Mouse (Mus musculus): Measurements from ENCODE around the gene B3gnt8.

Gene B3gnt8

DNA sequence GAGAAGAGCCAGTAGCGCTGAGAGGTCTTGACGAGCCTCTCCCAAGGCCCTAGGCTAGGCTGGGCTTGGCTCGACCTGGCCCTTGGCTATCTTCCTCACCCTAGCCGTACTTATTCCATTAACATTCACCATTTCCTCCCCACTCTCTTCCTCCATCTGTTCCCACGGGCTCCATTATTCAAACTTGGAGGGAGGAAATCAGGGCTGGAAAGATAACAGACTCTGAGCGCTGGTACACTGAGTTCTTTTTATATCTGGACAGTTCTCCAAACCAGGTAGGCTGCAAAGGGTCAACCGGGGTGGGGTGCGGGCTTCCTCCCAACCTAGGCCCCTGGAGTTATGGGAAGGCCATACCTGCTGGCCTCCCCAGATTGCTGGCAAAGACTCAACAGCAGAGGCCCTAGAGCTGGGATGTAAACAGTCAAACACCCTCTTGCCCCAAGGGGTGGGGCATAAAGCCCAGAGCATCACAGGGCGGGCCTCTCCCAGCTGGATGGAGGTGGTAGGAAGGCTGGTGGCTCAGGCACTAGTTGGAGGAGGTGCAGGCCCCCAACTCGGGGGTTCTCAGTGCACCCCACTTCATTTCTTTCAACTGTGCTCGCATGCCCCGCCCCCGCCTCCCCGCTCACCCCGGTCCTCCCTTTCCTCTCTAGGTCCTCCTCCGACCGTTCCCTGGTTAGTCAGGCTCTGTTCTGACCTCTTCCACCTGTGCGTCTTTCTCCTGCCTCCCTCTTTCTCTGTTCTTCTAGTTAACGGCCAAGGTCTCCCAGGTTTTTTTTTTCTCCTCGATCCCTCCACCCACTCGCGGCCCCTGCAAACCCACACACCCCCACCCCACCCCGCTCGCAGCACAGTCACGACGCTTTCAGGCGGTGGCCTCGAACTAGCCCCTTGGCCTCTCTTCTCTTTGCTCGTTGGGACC lies at the start of gene B3gnt8:
Gene B3gnt8 (plus strand): TSS at position 146 of the 922 bp plus-strand sequence.
- TF ChIP-seq GATA4 (IDR thresholded peaks at IDR 0.05; ENCODE audit: insufficient replicate concordance, low read length): no peak

DNA sequence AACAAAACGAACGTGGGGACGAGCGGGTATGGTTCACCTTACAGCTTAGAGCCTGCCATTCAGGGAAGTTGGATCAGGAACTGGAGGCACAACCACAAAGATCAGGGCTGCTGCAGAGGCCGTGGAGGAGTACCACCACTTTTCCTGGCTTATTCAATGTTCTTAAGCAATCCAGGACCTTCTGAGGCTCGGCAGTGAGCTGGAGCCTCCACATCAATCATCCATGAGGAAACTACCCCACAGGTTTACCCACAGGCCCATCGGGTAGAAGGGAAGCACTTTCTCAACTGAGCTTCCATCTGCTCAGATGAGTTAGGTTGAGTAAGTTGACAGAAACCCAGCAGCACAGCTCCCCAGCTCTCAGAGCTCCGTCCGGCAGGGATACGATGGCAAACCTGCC lies 47.0 kb upstream of the B3gnt8 start:
- TF ChIP-seq GATA4 (IDR thresholded peaks at IDR 0.05; ENCODE audit: insufficient replicate concordance, low read length): no peak

DNA sequence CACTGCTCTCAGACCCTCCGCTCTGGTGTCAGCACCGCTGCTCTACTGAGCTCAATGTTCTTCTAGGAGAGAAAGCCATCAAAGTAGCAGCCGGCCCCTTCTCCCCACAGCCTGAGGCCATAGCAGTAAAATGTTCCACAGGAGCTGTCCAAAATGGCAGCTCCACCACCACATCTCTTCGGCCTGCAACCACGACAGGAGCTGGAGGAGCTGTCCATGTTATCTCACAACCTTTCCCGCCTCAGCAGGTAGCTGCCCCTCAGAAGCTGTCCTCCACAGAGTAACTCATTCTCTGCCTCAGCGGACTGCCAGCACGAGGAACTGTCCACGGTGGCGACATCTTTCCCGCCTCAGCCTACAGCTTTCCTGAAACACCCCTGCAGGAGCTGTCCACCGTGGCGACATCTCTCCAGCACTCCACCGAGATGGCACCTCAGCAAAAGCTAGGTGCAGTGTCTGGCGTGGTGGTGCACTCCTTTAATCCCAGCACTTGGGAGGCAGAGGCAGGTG lies 44.1 kb upstream of the B3gnt8 start:
- TF ChIP-seq GATA4 (IDR thresholded peaks at IDR 0.05; ENCODE audit: insufficient replicate concordance, low read length): no peak

DNA sequence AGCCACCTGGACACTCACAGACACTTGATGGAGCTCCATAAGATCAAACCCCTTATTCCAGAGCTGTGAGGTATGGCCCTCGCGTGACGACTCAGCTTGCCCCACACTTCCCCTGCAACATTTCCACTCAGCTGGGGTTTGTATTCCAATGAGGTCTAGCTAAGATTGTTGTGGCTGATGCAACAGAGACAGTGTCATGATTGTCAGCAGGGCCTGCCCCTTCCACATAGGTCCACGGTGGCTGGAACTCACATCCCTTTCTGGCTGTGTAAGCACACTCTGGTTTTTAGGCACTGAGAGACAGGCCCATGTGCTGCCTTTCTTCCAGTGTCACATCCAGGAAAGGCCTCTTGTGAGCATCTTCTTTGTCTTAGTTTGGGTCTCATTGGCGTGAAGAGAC lies 41.8 kb upstream of the B3gnt8 start:
- no peak for TF ChIP-seq GATA4 (IDR thresholded peaks at IDR 0.05; ENCODE audit: insufficient replicate concordance, low read length)

DNA sequence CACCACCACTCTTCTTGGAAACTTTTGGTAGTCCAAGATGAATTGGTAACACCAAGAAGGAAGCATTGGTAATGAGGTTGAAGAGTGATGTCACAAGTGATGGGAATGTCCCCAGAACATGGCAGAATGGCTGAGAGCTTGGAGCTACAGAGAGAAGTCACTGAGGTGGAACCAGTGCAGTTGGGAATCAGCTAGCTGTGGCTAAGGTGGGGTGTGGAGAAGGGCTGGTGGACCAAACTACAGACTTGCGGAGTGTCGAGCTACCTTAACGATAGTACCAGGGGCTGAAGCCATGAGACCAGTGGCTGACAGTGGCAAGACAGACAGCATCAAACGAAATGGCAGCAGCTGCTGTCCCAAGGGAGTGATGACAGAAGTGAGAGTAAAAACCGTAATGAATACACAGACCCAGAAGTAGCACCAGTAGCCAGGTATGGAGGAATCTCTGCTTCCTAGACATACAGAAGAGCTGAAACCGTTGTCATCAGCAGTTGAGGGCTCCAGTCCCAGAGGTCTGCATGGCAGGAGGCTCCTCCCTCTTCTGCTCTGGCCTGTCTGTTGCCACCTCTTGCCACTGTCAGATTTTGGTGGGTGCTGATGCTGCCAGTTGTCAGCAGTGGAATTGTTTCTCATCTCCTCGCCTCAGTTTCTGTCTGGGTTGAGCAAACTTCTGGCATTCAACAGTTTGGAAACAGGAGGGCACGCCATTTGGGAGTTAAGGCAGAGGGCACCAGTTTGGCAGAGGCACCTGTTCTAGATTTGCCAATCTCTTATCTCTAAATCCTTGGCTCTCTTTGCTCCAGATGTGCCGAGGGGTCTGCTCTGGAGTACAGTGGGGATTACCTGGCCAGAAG lies 40.9 kb upstream of the B3gnt8 start:
- TF ChIP-seq GATA4 (IDR thresholded peaks at IDR 0.05; ENCODE audit: insufficient replicate concordance, low read length): no peak

DNA sequence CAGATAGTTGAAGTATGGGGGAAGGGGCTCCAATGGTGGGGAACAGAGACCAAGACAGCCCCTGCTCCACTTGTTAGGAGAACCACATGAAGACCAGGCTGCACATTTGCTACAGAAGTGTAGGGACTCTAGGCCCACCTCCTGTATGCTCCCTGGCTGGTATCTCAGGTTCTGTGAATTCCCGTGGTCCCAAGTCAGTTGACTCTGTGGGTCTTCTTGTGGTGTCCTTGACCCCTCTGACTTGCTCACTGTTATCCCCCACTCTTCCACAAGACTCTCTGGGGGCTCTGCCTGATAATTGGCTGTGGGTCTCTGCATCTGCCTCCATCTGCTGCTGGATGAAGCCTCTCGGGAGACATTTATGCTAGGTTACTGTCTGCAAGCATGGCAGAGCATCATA lies 35.2 kb upstream of the B3gnt8 start:
- TF ChIP-seq GATA4 (IDR thresholded peaks at IDR 0.05; ENCODE audit: insufficient replicate concordance, low read length): no peak

DNA sequence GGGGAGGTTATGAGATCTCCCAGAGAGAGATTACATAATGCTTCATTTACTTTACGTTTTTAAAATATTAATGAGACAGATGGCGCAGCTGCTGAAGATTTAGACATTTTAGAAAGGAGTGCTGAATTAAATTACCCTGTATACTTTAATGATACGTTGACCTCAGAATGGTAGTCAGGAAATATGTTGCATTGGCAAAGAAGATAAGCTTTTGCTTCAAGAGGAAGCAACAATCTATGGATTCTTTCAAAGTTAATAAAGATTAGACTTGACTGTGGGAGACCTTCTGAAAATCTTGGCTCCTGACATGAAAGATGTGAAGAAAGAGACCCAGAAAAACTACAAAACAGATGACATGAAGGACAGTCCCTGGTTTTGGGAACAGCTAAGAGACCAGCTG lies 32.6 kb upstream of the B3gnt8 start:
- TF ChIP-seq GATA4 (IDR thresholded peaks at IDR 0.05; ENCODE audit: insufficient replicate concordance, low read length): no peak

DNA sequence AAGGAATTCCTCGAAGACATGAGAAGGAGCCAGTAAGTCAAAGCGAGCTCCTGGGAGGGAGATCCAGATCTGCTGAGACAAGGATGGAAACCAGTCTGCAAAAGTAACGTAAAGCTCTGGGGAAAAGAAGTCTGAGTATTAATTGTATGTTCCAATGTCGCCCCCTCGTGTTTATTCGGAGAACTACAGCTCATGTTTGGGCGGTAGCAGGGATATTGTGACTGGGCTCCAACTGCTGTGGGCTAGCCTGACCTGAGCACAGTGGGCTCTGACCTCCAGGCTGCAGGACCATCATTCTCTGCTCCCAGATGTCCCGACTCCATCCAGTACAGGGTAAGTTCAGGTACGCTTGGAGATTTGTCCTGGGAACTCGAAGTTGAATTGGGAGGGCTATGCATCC lies 26.8 kb upstream of the B3gnt8 start:
- no peak for TF ChIP-seq GATA4 (IDR thresholded peaks at IDR 0.05; ENCODE audit: insufficient replicate concordance, low read length)

DNA sequence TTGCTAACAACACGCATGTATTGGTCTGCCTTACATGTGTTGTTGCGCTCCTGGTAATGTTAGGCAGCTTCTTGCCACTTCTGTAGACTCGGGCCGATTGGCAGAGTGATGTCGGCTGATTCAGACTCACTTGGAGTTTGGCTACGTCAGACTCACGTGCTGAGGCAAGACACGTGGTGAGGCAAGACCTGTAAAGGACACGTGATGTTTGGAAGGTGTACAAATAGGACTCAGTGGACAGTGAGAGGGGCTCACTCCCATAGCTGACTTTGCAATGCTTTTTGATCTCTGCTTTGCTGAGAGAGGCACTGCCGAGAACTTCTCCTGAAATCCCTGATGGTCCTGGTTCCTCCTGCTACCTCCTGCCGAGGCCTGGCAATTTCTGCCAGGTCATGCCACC lies 25.8 kb upstream of the B3gnt8 start:
- TF ChIP-seq GATA4 (IDR thresholded peaks at IDR 0.05; ENCODE audit: insufficient replicate concordance, low read length): no peak

DNA sequence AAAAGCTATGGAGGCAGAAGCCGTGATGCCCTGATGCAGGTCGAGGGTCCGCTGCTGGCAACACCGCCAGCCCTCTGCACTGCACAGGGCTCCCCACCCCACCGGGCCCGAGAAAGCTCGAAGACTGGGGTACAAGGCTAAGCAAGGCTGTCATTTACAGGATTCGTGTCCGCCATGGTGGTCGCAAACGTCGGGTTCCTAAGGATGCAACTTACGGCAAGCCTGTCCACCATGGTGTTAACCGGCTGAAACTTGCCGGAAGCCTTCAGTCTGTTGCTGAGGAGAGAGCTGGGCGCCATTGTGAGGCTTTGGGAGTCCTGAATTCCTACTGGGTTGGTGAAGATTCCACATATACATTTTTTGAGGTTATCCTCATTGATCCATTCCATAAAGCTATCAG lies 25.1 kb upstream of the B3gnt8 start:
- TF ChIP-seq GATA4 (IDR thresholded peaks at IDR 0.05; ENCODE audit: insufficient replicate concordance, low read length): no peak

DNA sequence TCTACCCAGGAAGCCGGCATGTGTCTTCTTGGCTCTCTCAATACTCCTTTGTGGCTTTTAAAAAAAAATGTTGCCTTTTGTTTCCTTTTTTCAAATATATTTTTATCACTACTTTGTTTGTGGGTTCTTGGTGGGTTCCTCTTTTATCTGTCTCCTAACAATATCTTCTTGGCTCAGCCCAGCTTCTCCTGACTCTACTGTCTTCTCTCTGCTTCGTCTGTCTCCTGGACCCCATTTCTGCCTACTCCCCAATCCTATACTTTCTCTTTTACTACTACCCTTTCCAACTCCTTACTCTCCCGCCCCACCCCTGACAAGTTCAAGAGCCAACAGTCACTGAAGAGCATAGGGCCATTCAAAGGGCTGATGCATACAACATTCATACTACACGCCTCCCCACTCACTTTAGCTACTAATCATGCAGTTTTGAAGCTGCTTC lies 19.8 kb upstream of the B3gnt8 start:
- TF ChIP-seq GATA4 (IDR thresholded peaks at IDR 0.05; ENCODE audit: insufficient replicate concordance, low read length): no peak

DNA sequence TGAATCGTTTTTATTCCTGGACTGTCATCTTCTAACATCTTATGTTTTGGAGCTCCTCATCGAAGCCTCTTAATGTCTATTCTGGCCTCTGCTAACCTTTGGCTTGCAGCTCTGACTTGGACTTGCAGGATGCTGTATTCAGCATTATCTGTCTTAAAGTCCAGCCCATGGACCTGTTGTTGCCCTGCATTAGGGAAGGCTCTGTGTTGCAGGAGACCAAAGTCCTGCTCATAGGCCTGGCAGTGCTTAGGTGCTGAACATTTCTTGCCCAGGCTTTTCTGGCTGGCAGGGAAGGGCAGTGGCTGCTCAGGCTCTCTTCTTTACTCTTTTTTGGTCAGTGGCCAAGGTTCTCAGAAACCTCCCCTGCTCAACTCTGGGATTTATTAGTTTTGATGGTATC lies 19.3 kb upstream of the B3gnt8 start:
- TF ChIP-seq GATA4 (IDR thresholded peaks at IDR 0.05; ENCODE audit: insufficient replicate concordance, low read length): no peak

DNA sequence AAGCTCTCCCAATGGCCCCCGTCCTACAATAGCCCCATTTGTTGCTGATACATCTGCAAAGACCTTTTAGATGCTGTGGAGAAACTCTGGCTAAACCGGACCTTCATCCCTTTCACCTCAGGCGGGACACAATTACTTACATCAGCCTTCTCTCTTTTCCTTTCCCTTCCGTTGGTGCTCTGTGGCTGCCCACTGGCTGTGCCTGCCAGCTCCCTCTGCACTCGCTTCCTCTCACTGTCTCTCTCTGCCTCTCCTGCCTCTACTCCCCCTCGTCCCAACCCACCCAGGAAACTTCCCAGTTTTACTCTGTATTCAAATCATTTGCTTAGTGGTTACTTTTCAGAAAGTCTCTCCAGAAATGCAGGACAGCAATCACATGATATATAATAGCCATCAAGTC lies 16.4 kb upstream of the B3gnt8 start:
- TF ChIP-seq GATA4 (IDR thresholded peaks at IDR 0.05; ENCODE audit: insufficient replicate concordance, low read length): no peak

DNA sequence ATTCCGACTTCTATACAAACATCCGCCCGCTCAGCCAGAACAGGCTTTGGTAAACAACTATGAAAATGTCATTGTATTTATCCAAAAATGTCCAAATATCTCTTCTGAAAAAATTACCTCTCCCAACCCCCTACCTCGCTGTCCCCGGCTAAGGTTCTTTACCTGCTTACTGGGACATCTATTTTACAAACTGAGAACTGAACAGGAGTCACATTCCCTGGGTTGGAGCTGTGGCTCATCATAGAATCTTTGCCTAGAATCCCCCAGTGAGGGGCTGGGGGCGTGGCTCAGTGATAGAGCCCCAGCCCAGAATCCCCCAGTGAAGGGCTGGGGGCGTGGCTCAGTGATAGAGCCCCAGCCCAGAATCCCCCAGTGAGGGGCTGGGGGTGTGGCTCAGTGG lies 15.0 kb upstream of the B3gnt8 start:
- no peak for TF ChIP-seq GATA4 (IDR thresholded peaks at IDR 0.05; ENCODE audit: insufficient replicate concordance, low read length)

DNA sequence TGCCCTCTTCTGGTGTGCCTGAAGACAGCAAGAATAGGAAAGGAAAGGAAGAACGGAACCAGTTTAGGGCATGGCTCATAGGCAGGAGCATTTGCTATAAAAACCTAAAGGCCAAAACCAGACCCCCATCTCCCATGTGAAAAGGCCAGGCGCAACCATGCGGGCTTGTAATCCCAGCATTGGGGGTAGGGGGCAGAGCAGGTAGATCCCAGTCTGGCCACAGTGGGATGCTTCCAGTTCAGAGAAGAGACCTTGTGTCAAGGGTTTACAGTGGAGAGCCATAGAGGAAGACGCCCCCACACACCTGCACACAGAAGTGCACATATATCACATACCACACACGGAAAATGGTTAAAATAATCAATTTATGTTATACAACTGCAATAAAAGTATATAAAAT lies 12.4 kb upstream of the B3gnt8 start:
- TF ChIP-seq GATA4 (IDR thresholded peaks at IDR 0.05; ENCODE audit: insufficient replicate concordance, low read length): no peak
